Comparison of ENCODE assay signal across 8 mouse cellular contexts in genomic region chr5:29388944-29389765, GRCm38 (mm10). TPM values are rescaled to one million over a fixed set of nuclear protein-coding genes. Genes with fewer than 3 reads are reported as not detected.
DNase-seq lines count a peak whose midpoint lies in the region; ATAC-seq and TF ChIP-seq lines count a peak whose summit lies in the region.

No protein-coding gene starts in this region.

- no peak overlapping the region for H3K27ac ChIP-seq in forebrain, embryonic 10.5 days
- H3K27ac ChIP-seq in forebrain, embryonic 12.5 days = no peak overlapping the region
- peak overlapping the region; percentile 86 for H3K27ac ChIP-seq in gastrocnemius, adult 2 months
- H3K27ac ChIP-seq in limb, embryonic 10.5 days = no peak overlapping the region
- no peak overlapping the region for H3K27ac ChIP-seq in neural tube, embryonic 11.5 days (ENCODE audit: low read depth, low read length)
- no peak overlapping the region for H3K27ac ChIP-seq in stomach, embryonic 16.5 days (ENCODE audit: low read length)

- 22% methylated on average over 15 of the region's 15 CpGs for WGBS in forebrain, embryonic 10.5 days
- WGBS in forebrain, embryonic 12.5 days = 22% methylated on average over 15 of the region's 15 CpGs
- WGBS in limb, embryonic 10.5 days = 24% methylated on average over 15 of the region's 15 CpGs
- WGBS in neural tube, embryonic 11.5 days = 26% methylated on average over 15 of the region's 15 CpGs
- 17% methylated on average over 15 of the region's 15 CpGs for WGBS in stomach, embryonic 16.5 days

- H3K4me2 ChIP-seq in forebrain, embryonic 12.5 days = no peak overlapping the region
- H3K4me2 ChIP-seq in neural tube, embryonic 11.5 days (ENCODE audit: low read depth) = no peak overlapping the region
- H3K4me2 ChIP-seq in stomach, embryonic 16.5 days (ENCODE audit: low read depth, low read length) = no peak overlapping the region

- no peaks in the 10 kb centered on the region for H3K9me3 ChIP-seq in forebrain, embryonic 10.5 days
- no peaks in the 10 kb centered on the region for H3K9me3 ChIP-seq in forebrain, embryonic 12.5 days
- H3K9me3 ChIP-seq in limb, embryonic 10.5 days (replicated peaks) = no peaks in the 10 kb centered on the region
- no peaks in the 10 kb centered on the region for H3K9me3 ChIP-seq in neural tube, embryonic 11.5 days (ENCODE audit: control insufficient read depth, low read length)
- H3K9me3 ChIP-seq in stomach, embryonic 16.5 days (replicated peaks; ENCODE audit: control insufficient read depth, low read length) = no peaks in the 10 kb centered on the region

- DNase-seq in forebrain, embryonic 10.5 days (ENCODE audit: extremely low spot score, low spot score) = peak; percentile 74
- DNase-seq in cerebellum, adult 8-10 months = peak; percentile 66
- DNase-seq in gastrocnemius, adult 2 months = peak; percentile 89
- DNase-seq in kidney, adult 11 months = peak; percentile 50
- DNase-seq in limb, embryonic 10.5 days (ENCODE audit: low spot score) = peak; percentile 91
- peak; percentile 83 for DNase-seq in neural tube, embryonic 11.5 days (ENCODE audit: low spot score)

- no peaks in the 10 kb centered on the region for H3K36me3 ChIP-seq in forebrain, embryonic 10.5 days (replicated peaks)
- no peaks in the 10 kb centered on the region for H3K36me3 ChIP-seq in forebrain, embryonic 12.5 days (replicated peaks)
- no peaks in the 10 kb centered on the region for H3K36me3 ChIP-seq in limb, embryonic 10.5 days
- no peaks in the 10 kb centered on the region for H3K36me3 ChIP-seq in neural tube, embryonic 11.5 days (ENCODE audit: control insufficient read depth, insufficient read depth, low read length)
- no peaks in the 10 kb centered on the region for H3K36me3 ChIP-seq in stomach, embryonic 16.5 days (ENCODE audit: control insufficient read depth, insufficient read depth, low read length)

- H3K4me1 ChIP-seq in forebrain, embryonic 10.5 days = no peaks in the 10 kb centered on the region
- no peaks in the 10 kb centered on the region for H3K4me1 ChIP-seq in forebrain, embryonic 12.5 days
- no peaks in the 10 kb centered on the region for H3K4me1 ChIP-seq in limb, embryonic 10.5 days
- H3K4me1 ChIP-seq in neural tube, embryonic 11.5 days (ENCODE audit: control insufficient read depth, insufficient read depth, low read length) = no peaks in the 10 kb centered on the region
- peaks cover 14% of the 10 kb centered on the region for H3K4me1 ChIP-seq in stomach, embryonic 16.5 days (ENCODE audit: control insufficient read depth, insufficient read depth, low read length)

- H3K4me3 ChIP-seq in forebrain, embryonic 10.5 days = no peak overlapping the region
- no peak overlapping the region for H3K4me3 ChIP-seq in forebrain, embryonic 12.5 days (replicated peaks)
- H3K4me3 ChIP-seq in gastrocnemius, adult 2 months = no peak overlapping the region
- no peak overlapping the region for H3K4me3 ChIP-seq in limb, embryonic 10.5 days
- no peak overlapping the region for H3K4me3 ChIP-seq in neural tube, embryonic 11.5 days (ENCODE audit: low read depth, low read length)
- H3K4me3 ChIP-seq in stomach, embryonic 16.5 days (replicated peaks; ENCODE audit: low read length) = no peak overlapping the region

- H3K9ac ChIP-seq in forebrain, embryonic 12.5 days = no peak overlapping the region
- H3K9ac ChIP-seq in neural tube, embryonic 11.5 days (ENCODE audit: low read length) = no peak overlapping the region
- no peak overlapping the region for H3K9ac ChIP-seq in stomach, embryonic 16.5 days (ENCODE audit: low read length)

- intact Hi-C loops in gastrocnemius, adult 2 months (cut with DNase I) = loop anchor here (10.0 kb wide), 1 partner anchor 176 kb away; the partner anchor contains the start of gene Ube3c

- no peak for ATAC-seq in forebrain, embryonic 12.5 days (ENCODE audit: low FRiP score)
- no peak for ATAC-seq in neural tube, embryonic 11.5 days (ENCODE audit: insufficient read depth, low FRiP score, low TSS enrichment)
- ATAC-seq in stomach, embryonic 16.5 days (ENCODE audit: insufficient read depth, low FRiP score) = peak; percentile 43; the same call in 1 of the 2 replicates

- TF ChIP-seq CTCF in gastrocnemius, adult 2 months (IDR thresholded peaks at IDR 0.05) = peak; percentile 97; the same call in 1 of the 2 replicates

- H3K27me3 ChIP-seq in forebrain, embryonic 10.5 days (ENCODE audit: poor library complexity, severe bottlenecking) = no peaks in the 10 kb centered on the region
- H3K27me3 ChIP-seq in forebrain, embryonic 12.5 days = peaks cover 16% of the 10 kb centered on the region
- no peaks in the 10 kb centered on the region for H3K27me3 ChIP-seq in limb, embryonic 10.5 days (ENCODE audit: low read depth, poor library complexity, severe bottlenecking)
- H3K27me3 ChIP-seq in neural tube, embryonic 11.5 days (ENCODE audit: control insufficient read depth, insufficient read depth, low read length) = no peaks in the 10 kb centered on the region
- H3K27me3 ChIP-seq in stomach, embryonic 16.5 days (ENCODE audit: control insufficient read depth, insufficient read depth, low read length) = no peaks in the 10 kb centered on the region

RNA-seq across cellular contexts. Expression of gene Lmbr1, which starts 11.0 kb away (rescaled TPM):
- 9.1 and 9.7 TPM in 2 replicates for polyA plus RNA-seq in forebrain, embryonic 10.5 days (2016; fragmentation: Nextera tagmentation; extraction: Ambion mirVana)
- polyA plus RNA-seq in forebrain, embryonic 12.5 days (2016; fragmentation: Nextera tagmentation; extraction: Ambion mirVana) = 15.5 and 16.6 TPM in 2 replicates
- 1 to 10 TPM; 9.0 to 9.8 TPM for total RNA-seq in gastrocnemius, adult 2 months (2021)
- 7.0 and 7.4 TPM in 2 replicates for polyA plus RNA-seq in limb, embryonic 10.5 days (2016; fragmentation: Nextera tagmentation; extraction: Ambion mirVana)
- 13.1 and 14.8 TPM in 2 replicates for polyA plus RNA-seq in neural tube, embryonic 11.5 days (2014; fragmentation: Nextera tagmentation; extraction: Ambion mirVana)
- polyA plus RNA-seq in stomach, embryonic 16.5 days (2015; fragmentation: Nextera tagmentation; extraction: Ambion mirVana) = 11.2 and 12.2 TPM in 2 replicates

RNA-seq across cellular contexts. Expression of gene Nom1, which starts 45.3 kb away (rescaled TPM):
- polyA plus RNA-seq in forebrain, embryonic 10.5 days (2016; fragmentation: Nextera tagmentation; extraction: Ambion mirVana) = 35.1 and 40.6 TPM in 2 replicates
- 27.4 and 28.3 TPM in 2 replicates for polyA plus RNA-seq in forebrain, embryonic 12.5 days (2016; fragmentation: Nextera tagmentation; extraction: Ambion mirVana)
- 10 to 100 TPM; 11.2 to 13.6 TPM for total RNA-seq in gastrocnemius, adult 2 months (2021)
- 40.0 and 40.4 TPM in 2 replicates for polyA plus RNA-seq in limb, embryonic 10.5 days (2016; fragmentation: Nextera tagmentation; extraction: Ambion mirVana)
- 20.0 and 26.7 TPM in 2 replicates for polyA plus RNA-seq in neural tube, embryonic 11.5 days (2014; fragmentation: Nextera tagmentation; extraction: Ambion mirVana)
- polyA plus RNA-seq in stomach, embryonic 16.5 days (2015; fragmentation: Nextera tagmentation; extraction: Ambion mirVana) = 26.5 and 28.5 TPM in 2 replicates
